Mouse (Mus musculus): ENCODE results near the gene Zbtb16. TPM values are rescaled to one million over a fixed set of nuclear protein-coding genes. Genes with fewer than 3 reads are reported as not detected.
A peak's percentile ranks its signal among the peaks of the same experiment; 100 is the strongest.

The Zbtb16 gene
- total RNA-seq, 2 experiments from 2014 or later: 70.1 to 157 TPM

- intact Hi-C loops (cut with DNase I; ENCODE audit: low total_unique reads): no loop called here
- DNase-seq: no peak
Measured at GRCm38 (mm10) chr9:48696731-48697469, 139.1 kb downstream of the Zbtb16 start.

DNA sequence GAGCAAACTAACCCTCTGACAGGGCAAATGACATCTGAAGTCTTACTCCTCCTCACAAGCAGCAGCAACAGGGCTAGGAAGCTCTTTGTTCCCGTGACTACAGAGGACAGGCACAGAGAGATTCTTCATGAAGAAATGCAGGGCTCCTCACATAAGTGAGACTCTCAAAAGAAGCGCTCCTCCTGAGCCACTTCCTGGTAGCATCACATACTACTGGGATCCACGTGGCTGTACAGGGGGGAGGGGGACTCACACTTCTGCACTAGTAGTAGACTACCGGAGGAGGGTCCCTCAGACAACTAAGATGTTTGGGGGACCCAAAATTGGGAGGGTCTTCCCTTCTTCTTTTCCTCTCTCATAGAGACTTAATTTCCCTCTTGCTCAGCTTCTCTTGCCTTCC lies 139.7 kb downstream of the Zbtb16 start:
- intact Hi-C loops (cut with DNase I; ENCODE audit: low total_unique reads): no loop called here
- no peak for DNase-seq

DNA sequence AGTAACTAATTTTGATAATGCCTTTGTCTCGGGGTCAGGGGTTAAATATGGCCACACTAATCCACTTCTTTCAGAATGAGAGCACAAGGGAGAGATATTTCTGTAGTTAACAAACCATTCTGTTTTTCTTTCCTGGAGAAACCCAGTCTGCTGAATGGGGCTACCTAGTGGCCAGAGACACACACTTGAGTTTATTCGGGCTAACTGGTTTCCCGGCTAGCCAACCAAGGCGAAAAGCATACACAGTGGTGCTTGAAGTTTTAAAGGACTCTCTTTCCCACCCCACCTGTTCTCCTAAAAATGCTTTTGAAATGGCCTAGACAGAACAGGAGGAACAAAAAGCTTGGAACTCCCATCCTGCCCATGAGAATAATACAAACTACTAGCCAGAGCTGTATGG lies 140.2 kb downstream of the Zbtb16 start:
- no peak for DNase-seq
- intact Hi-C loops (cut with DNase I; ENCODE audit: low total_unique reads): no loop called here

DNA sequence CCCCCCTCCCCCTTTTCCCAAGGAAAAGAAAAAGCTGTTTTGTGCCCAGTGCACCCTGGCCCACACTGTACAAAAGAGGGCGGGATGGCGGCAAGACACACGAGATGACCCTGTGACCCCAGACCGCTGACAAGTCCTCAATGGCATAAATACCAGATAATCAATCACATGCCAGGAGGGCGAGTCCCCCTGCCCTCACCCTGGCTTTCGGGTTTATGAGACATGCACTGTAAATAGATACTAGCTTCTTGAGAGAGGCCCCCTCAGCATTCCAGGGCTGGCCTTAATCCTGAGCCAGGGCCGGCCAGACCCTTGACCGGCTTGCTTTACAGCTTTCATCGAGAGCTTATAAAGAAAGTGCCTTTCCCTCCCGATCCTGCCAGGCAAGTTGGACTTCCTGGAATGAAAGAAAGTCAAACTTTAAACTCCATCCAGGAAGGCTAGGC lies 141.4 kb downstream of the Zbtb16 start:
- DNase-seq: no peak
- intact Hi-C loops (cut with DNase I; ENCODE audit: low total_unique reads): no loop called here

- intact Hi-C loops (cut with DNase I; ENCODE audit: low total_unique reads): no loop called here
- DNase-seq: no peak
Measured at GRCm38 (mm10) chr9:48693696-48694095, 142.3 kb downstream of the Zbtb16 start.

- DNase-seq: no peak
- intact Hi-C loops (cut with DNase I; ENCODE audit: low total_unique reads): no loop called here
Measured at GRCm38 (mm10) chr9:48689718-48689980, 146.4 kb downstream of the Zbtb16 start.

DNA sequence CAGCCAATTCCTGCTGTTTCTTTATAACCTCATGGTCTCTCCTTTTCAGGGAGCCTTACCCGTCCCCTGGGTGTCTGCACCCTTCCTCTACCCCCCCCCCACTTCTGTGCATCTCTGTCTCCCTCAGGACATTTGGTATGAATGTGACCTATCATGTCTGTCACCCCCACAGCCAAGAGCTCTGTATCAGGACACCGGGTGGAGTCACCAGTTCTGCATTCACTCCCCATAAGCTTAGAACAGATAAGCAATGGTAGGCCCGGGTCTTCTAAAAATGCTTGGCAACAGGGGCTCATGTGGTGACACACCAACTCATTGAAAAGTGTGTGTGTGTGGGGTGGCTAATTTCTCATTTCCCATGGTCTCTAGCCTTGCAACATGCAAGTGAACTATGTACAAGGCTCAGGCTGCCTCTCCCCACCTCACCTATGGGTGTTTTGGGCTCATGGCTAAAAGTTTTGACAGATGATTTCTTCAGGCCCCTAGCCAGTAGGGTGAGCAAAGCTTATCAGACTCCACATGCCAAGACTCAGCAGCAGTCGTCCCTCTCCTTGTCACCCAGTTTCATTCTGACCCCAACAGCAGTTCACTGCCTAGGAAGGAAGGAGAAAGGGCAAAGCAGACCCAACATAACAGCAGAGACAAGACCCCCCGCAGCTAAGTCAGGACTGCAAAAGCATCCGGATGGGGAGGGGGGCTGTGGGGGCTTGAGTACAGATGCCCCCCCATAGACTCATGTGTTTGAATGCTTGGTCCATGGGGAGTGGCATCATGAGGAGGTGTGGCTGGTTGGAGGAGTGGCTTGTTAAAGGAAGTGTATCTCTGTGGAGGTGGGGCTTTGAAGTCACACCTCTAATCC lies 146.9 kb downstream of the Zbtb16 start:
- no peak for DNase-seq
- intact Hi-C loops (cut with DNase I; ENCODE audit: low total_unique reads): no loop called here

DNA sequence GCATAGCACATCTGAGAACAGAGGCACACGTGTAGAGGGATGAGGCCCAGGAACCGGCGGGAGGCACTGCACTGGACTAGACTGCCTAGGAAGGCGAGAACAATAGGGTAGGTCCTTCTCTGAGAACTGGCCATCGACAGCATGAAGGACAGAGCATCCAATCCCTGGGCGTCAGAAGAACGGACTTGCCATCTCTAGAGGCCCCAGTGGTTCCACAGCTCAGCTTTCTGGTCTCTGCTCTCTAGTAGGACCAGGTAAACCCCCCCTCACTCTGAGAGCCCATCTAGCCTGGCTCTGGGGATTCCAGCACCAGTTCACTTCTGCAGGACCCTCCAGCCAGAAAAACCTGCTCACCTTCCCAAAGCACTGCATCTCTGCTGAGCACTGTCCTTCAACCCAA lies 148.1 kb downstream of the Zbtb16 start:
- DNase-seq: no peak
- intact Hi-C loops (cut with DNase I; ENCODE audit: low total_unique reads): no loop called here

DNA sequence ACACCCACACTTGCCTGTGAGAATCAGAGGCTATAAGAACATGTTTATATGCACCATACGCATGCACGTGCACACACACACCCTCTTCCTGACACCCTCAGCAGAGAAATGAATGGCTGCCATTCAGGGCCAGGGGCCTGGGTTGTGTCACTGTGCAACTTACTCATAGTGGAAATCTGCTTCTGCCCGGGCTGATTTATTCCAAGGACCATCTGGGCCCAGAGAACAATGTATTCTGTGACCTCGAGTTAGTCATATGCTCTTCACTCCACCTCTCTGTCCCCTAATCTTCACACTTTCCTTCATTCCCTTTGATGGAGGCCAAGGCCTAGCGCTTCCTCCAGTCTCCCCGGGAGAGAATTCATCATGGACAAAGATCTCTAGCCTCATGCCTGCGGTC lies 150.3 kb downstream of the Zbtb16 start:
- intact Hi-C loops (cut with DNase I; ENCODE audit: low total_unique reads): no loop called here
- no peak for DNase-seq

DNA sequence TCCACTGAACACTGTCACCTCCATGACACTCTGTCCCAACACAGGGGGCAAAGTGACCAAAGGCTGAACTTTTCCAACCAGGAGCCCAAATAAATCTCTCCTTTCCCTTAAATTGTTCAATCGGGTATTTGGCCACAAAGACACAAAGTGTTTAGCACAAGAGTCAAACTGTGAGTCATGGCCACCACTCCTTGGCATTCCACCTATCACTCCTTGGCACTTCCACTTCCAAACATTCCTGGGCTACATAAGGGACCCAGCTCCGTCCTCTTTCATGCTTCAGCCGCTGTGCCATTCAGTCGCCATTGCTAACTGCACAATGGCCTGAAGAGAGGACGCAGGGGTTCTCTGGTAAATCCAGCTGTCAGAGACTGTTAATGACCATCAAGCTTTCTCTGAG lies 151.9 kb downstream of the Zbtb16 start:
- no peak for DNase-seq

DNA sequence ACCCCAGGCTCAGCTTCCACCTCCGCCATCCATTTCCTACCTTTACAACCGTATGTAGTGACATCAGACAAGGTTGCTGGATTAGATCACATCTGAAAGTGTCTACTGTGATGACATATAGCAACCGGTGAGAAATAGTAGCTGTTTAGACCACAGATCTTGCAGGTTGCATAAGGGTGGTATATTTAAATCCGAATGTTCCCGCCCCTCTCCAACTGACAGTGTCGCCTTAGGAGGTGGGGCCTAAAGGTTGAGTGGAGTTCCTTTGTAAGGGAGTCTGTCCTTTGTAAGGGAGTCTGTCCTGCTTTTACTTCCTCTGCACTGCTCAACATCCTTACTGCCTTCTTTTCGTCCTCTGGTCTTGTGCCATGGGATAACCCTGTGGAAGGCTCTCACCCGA lies 154.8 kb downstream of the Zbtb16 start:
- DNase-seq: no peak
- intact Hi-C loops (cut with DNase I; ENCODE audit: low total_unique reads): no loop called here

More for the DNA sequence above, 151.9 kb downstream of the Zbtb16 start:
- intact Hi-C loops (cut with DNase I; ENCODE audit: low total_unique reads): no loop called here

DNA sequence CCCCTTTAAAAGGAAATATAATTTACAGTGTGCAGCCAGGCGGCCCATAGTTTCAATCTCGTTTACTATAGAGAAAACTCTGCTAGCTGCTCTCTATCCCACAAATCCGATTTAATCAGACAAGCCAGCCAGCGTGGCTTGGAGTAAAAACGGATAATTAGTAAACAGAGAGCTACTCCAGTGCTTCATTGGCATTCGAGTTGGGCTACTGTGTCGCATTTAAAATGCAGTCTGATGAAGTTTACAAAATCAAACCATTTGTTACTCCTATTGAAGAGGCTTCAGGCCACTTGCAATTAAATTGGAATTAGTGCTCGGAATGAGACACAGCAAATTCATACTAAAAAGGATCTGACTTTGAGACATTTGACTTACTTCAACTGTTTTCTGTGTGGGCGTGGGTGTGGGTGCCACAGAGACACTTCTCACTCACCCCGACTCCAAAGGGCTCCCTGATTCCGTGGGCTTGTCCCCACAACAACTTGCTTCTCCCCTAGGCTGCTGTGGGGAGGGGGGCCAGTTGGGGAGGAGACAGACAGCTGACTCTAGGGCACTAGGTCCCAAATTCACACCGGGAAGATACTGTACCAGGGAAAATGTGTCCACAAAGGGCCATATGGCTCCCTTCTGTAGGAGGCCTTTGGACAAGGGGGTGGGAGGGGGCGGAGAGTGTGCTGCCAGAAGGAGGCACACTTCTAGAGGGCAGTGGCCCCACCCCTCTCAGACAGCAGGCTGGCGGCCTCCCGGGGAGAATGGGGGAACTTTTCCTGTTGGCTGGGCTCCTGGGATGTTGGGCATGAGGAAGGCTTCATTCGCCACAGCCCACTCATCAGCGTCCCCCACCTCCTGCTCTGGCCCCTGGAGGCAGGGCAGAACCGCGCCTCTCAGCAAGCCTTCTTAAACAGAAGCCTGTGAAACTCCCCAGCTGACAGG lies 157.3 kb downstream of the Zbtb16 start:
- intact Hi-C loops (cut with DNase I; ENCODE audit: low total_unique reads): no loop called here
- no peak for DNase-seq

DNA sequence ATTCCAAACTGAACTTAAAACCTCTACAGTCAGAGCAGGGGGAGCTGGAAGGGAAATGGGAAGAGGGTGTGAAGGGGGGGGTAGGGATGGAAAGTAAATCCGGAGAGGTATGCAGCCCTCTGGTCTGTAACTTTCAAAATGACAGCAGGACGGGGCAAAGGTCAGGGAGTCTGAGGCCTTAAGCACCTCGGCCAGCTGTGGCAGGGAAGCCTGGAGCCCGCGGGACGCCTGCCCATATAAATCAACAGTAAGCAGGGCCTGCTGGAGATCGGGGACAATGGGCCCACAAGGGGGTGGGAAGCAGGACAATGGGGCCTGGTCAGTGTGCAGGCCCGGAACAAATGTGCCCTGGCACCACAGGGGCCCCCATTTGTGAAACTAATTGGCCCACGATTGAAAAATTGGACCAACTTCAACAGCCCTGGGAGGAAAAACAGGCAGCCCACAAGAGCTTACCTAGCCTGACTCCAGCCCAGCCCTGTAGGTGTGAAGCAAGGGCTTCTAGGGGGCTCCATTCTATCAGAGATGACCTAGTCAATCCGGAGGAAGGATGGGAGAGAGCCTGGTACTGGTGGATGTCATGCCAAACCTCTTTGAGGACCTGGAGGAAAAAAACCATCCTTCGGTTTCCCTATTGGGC lies 160.8 kb downstream of the Zbtb16 start:
- intact Hi-C loops (cut with DNase I; ENCODE audit: low total_unique reads): no loop called here
- peak; percentile 29 for DNase-seq

DNA sequence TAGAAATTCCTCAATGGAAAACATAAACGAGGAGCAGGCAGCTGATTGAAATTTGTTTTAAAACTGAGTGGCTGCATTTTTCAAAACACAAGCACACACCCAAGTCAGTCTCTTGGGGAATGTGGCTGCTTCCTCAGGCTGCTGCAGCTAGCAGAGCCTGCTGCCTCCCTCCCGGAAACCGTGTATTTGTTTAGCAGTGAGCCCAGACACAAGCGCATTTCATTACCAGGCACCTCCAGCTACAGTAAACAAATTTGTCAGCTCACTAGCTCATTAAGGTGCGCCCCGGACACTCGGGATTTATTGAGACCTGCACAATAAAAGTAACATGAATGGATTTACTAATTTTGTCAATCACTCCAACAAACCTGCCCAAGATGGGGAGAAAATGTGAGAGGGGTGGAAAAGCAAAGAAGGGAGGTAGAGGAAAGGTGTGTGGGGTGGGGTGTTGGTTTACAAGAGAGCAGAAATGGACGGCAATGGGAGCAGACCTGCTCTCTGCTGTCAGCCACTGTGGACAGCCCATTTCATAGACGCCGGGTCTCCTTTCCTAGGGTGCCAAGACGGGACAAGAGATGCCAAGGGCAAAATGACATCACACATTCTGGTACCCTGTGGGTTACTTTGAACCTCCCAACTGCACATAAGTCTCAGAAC lies 161.5 kb downstream of the Zbtb16 start:
- peak; percentile 26 for DNase-seq
- intact Hi-C loops (cut with DNase I; ENCODE audit: low total_unique reads): no loop called here

DNA sequence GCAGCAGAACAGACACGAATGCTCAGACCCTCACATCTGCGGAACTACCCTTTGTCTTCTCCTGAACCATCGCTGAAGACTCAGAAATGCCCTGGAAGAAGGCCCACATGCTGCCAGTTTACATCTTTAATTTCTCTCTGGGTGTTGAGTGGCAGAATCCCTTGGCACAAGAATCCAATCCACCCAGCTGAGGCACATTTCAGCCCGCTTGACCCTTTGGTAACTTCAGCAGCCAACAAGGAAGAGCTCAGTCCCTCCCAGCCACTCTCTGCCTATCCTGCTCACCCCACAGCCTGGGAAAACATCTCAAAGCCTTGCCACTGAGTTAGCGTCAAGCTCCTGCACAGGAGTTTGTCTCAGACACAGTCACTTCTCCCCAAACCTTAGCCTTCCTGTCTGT lies 162.2 kb downstream of the Zbtb16 start:
- intact Hi-C loops (cut with DNase I; ENCODE audit: low total_unique reads): no loop called here
- DNase-seq: no peak

DNA sequence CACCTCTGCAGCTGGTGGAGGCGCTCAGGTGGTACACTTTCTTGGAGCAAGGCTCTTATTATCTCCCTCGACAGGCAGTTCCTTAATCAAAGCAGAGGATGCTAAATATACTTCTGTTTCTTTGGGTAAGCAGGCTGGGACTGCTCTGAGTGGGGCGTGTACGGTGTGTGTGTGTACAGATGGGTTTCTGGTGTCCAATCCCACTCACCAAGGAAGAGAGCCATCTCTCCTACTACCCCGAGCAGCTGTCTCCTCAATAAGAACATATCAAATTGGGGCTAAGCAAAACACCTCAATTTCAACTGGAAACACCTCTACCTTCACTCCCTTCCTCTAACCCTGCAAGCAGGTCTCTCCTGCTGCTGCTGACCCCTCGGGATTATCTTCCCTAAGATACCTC lies 162.8 kb downstream of the Zbtb16 start:
- intact Hi-C loops (cut with DNase I; ENCODE audit: low total_unique reads): no loop called here

GRCm38 (mm10) chr9:48671841-48672240 lies 164.2 kb downstream of the Zbtb16 start:
- intact Hi-C loops (cut with DNase I; ENCODE audit: low total_unique reads): no loop called here

More for the DNA sequence above, 162.8 kb downstream of the Zbtb16 start:
- DNase-seq: no peak

GRCm38 (mm10) chr9:48670156-48670555 lies 165.9 kb downstream of the Zbtb16 start:
- intact Hi-C loops (cut with DNase I; ENCODE audit: low total_unique reads): no loop called here

More at GRCm38 (mm10) chr9:48671841-48672240, 164.2 kb downstream of the Zbtb16 start:
- DNase-seq: no peak

DNA sequence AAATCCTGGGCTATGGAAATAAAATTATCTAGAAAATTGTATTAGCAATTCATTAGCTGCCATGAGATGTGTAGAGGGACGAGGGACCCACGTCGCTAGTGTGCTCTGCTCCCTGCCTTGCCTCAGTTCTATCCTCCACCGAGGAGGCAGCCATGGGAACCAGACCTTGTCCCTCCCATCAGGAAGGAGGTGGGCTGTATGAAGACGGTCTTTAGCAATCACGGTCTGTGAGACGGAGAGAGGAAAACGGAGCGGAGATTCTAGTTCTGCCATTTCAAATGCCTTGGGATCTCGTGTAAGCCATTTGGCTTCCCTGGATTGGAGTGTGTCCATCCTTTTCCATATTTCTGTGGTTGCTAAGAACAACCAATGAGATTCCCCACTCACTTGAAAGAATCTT lies 166.3 kb downstream of the Zbtb16 start:
- DNase-seq: no peak
- intact Hi-C loops (cut with DNase I; ENCODE audit: low total_unique reads): no loop called here

More at GRCm38 (mm10) chr9:48670156-48670555, 165.9 kb downstream of the Zbtb16 start:
- DNase-seq: no peak
